Mouse (Mus musculus) retina, embryonic 14.5 days (tissue): ENCODE measurements around the gene Mgrn1.
A peak's percentile ranks its signal among the peaks of the same experiment; 100 is the strongest.

Experiments
- DNase-seq: peaks from one replicate; pipeline ENCODE4 v3.0.0-alpha.2; 2015; ENCODE audit warnings: low spot score

Mgrn1 gene

GRCm38 (mm10) chr16:4907972-4908371, 21.9 kb downstream of the Mgrn1 start:
- no peak for DNase-seq

- no peak for DNase-seq
These were observed 23.7 kb downstream of the Mgrn1 start for GRCm38 (mm10) chr16:4909745-4910144.

- no peak for DNase-seq
These were observed 24.7 kb downstream of the Mgrn1 start for GRCm38 (mm10) chr16:4910758-4911157.

GRCm38 (mm10) chr16:4912074-4912648, 26.1 kb downstream of the Mgrn1 start:
- DNase-seq: no peak

GRCm38 (mm10) chr16:4912907-4913782, 27.1 kb downstream of the Mgrn1 start:
- DNase-seq: no peak

- peak; percentile 92 for DNase-seq
These were observed 28.0 kb downstream of the Mgrn1 start for GRCm38 (mm10) chr16:4913783-4914735.

- no peak for DNase-seq
These were observed 29.9 kb downstream of the Mgrn1 start for GRCm38 (mm10) chr16:4915931-4916330.

GRCm38 (mm10) chr16:4916608-4917007, 30.6 kb downstream of the Mgrn1 start:
- DNase-seq: no peak

GRCm38 (mm10) chr16:4920556-4920955, 34.5 kb downstream of the Mgrn1 start:
- no peak for DNase-seq

- no peak for DNase-seq
These were observed 36.4 kb downstream of the Mgrn1 start for GRCm38 (mm10) chr16:4922481-4922880.

GRCm38 (mm10) chr16:4923996-4924395, 37.9 kb downstream of the Mgrn1 start:
- DNase-seq: no peak

- DNase-seq: no peak
These were observed 41.9 kb downstream of the Mgrn1 start for GRCm38 (mm10) chr16:4927967-4928366.

GRCm38 (mm10) chr16:4928474-4928873, 42.4 kb downstream of the Mgrn1 start:
- no peak for DNase-seq

- DNase-seq: no peak
These were observed 46.4 kb downstream of the Mgrn1 start for GRCm38 (mm10) chr16:4932429-4932828.

GRCm38 (mm10) chr16:4935430-4935829, 49.4 kb downstream of the Mgrn1 start:
- DNase-seq: no peak

- no peak for DNase-seq
These were observed 50.1 kb downstream of the Mgrn1 start for GRCm38 (mm10) chr16:4935931-4936703.

- DNase-seq: no peak
These were observed 51.5 kb downstream of the Mgrn1 start for GRCm38 (mm10) chr16:4937351-4938190.

GRCm38 (mm10) chr16:4938461-4938860, 52.4 kb downstream of the Mgrn1 start, which contains the start of gene Nudt16l1:
Gene Nudt16l1 (plus strand): TSS chr16:4938761.
- no peak for DNase-seq

GRCm38 (mm10) chr16:4938989-4939388, 52.9 kb downstream of the Mgrn1 start:
- peak; percentile 96 for DNase-seq

GRCm38 (mm10) chr16:4939412-4939811, 53.4 kb downstream of the Mgrn1 start:
- peak; percentile 32 for DNase-seq
